Mouse (Mus musculus): ENCODE results near the gene Reps2.

DNA sequence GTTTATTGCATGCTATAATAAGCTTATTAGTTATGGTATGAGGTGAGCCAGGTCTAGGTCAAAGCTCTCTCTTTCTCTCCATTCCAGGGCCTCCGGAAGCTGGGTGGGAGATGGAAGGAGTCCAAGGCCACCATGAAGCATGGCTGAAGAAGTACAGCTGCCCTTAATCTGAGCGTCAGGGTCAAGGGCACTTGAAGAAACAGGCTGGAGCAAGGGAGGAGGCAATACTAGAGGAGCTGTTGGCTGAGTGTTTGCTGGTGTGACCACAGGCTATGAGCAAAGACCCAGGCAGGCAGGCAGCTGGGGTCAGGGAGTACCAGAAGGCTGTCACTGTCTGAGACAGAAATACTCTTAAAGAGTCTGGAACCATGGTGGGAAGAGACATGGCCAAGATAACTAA, 280.2 kb downstream of the Reps2 start:
- TF ChIP-seq CTCF (IDR thresholded peaks at IDR 0.05; ENCODE audit: borderline replicate concordance, control insufficient read depth, extremely low read depth, insufficient read depth, low read length, poor library complexity) (no peak), POLR2A (IDR thresholded peaks at IDR 0.05; ENCODE audit: control insufficient read depth, extremely low read depth, insufficient read depth, low read length, poor library complexity) (no peak)

Data from thymus, adult 2 months (tissue).